Mouse (Mus musculus) brain, embryonic 14.5 days (tissue): Measurements from ENCODE around the gene Wdr93.

ENCODE experiments used
- CTCF ChIP-seq: fragments of 200-500 bp; IDR thresholded peaks from 2 replicates; pipeline ENCODE4 v1.5.1; 2012; ENCODE audit warnings: inconsistent platforms, mild to moderate bottlenecking, moderate library complexity, borderline replicate concordance; ENCODE audit not compliant: insufficient read depth, insufficient read length; ENCODE audit errors: extremely low read depth
- POLR2A ChIP-seq: fragments of 200-500 bp; IDR thresholded peaks from 2 replicates; pipeline ENCODE4 v1.6.1; 2012; ENCODE audit warnings: mild to moderate bottlenecking, inconsistent platforms, borderline replicate concordance; ENCODE audit not compliant: poor library complexity, insufficient read depth, insufficient read length, severe bottlenecking; ENCODE audit errors: extremely low read depth

DNA sequence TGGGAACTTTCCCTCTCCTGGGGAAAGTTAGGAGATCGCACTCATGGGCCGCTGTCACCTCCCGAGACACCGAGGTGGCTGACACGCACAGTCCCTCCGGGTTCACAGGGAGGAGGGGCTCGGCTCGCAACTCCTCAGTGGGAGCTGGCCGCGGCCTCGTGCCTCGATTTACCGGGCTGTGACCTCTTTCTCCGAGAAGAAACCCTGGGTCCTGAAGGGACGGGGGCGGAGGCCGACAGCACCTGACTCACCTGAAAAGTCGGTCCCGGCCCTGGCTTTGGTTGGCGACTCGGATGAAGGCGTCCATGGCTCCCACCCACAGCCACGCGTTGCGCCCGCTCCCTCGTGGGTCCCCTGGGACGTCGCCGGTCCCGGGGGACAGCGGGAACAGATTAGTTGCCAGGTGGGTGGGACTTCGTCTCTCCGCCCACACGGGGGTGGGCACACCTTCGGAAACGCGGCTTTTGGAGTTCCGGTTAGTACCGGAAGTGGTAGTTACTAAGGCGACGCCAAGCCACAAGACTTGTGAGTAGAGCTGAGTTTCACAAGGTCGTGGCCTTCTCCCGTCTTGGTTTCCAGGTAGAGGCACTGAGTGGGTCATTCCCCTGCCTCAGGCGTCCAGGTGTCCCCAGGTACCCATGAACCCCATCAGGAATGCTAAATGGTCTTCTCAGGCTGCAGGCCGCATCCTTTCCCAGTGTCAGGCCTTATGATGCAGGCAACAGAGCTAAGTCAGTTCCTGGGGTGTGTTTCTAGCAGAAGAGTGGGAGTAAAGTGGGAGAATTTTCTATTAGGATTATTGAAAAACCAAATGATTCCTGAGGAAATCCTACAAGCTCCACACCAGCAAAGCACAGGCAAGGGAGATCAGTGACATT is at the start of gene Wdr93, which contains the start of gene Pex11a:
- TF ChIP-seq POLR2A, result peak; percentile 12; the same call in 1 of the 2 replicates
- TF ChIP-seq CTCF, result no peak
